Mouse (Mus musculus) mouse embryonic stem cell (cell line): ENCODE results near the gene Nosip.

ENCODE experiments used
- in situ Hi-C, 2 experiments: fragments of 300-500 bp; cut with MboI; formaldehyde crosslinking; loops; 1 replicate in 1 of 2; 3 replicates in 1 of 2; pipeline ENCODE4 v1.14.3; 2019 to 2020; ENCODE audit warnings: low sequenced_read_pairs in 2 of 2, low pct_unique_long_range_greater_than_20kb in 1 of 2, mixed read lengths in 1 of 2; ENCODE audit not compliant: unreplicated experiment in 1 of 2

Gene Nosip

GRCm38 (mm10) chr7:45053117-45053930, 8.9 kb upstream of the Nosip start:
- in situ Hi-C loops, result no loop called here

DNA sequence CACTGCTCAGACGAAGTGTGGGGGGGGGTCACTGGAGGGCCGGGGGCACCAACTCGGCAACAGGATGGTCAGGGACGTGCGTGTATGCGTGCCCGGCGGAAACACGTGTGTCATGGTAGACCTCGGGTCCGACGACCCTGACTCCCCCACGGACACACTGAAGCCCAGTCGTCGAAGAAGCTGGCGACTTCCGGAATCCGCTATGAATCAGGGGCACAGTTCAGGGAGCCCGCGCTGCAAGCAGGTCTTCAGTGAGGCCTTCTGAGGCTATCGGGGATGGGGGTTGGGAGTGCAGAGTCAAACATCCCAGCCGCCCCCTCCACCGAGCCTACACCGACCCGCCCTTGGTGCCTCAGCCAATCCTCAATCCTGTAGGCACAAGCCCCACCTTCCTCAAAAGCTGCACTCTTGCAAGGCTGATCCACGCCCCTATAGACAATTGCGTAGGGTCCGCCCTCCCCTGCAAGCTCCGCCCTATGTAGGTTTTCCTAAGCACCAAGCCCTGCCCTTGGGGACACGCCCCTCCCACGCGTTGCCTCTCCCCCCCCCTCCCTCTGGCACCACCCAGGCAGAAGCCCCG, 8.2 kb upstream of the Nosip start:
- in situ Hi-C loops, result no loop called here

- in situ Hi-C loops, result no loop called here
Measured at GRCm38 (mm10) chr7:45056329-45056971, 5.8 kb upstream of the Nosip start.

DNA sequence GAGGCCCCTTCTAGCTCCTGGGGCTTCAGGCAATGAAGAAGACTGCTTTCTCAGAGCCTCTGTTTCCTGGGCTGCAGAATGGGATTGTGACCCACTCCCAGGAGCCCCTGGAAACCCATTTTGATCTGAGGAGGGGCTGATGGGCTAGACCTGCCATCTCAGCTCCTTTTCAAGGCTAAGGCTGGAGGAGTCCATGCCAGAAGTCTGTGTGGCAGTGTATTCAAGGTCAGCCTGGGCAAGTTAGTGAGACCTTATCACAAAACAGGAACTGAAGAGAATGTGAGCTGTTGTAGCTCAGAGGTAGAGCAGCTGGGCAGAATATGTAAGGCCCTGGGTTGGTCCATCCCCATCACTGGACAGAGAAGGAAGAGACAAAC, 5.3 kb upstream of the Nosip start:
- in situ Hi-C loops, result no loop called here

DNA sequence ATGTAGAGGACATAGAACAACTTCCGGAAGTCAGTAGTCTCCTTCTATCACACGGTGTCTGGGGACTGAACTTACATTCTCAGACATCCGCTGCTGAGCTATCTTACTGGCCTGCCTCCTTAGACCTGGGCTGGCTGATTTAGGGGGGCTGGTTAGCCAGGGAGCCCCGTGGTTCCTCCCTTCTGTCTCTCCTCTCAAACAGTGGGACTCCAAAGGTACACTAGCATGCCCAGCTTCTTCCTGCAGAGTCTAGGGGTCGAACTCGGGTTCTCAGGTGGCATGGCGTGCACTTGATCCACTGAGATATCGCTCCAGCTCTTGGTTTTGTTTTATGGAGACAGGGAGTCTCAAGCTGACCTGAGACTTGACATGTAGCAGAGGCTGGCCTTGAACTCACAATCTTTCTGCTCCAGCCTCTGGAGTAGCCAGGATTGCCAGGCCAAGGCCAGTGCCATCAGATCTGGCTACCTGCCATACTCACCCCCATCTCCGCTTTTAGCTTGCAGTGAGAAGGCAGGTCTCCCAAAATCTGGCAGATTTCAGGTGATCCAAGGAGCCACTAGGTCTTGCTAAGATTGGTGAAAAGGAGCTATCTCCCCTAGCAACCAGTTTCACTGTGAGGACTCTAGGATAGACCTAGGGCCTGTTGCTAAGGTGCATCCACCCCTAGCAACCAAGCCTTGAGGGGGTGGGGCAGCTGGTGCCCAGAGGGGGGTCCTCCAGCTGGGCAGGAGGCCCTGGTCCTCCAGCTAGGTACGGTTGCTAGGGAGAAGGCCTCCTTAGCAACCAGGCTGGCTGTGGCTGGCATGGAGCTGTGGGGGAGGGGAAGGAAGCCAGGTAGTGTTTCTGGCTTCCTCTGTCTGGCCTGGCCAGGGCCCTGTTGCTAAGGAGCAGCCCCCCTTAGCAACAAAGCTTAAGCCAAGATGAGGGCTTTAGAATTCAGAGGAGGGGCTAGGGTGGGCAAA, 3.3 kb upstream of the Nosip start:
- in situ Hi-C loops, result no loop called here

DNA sequence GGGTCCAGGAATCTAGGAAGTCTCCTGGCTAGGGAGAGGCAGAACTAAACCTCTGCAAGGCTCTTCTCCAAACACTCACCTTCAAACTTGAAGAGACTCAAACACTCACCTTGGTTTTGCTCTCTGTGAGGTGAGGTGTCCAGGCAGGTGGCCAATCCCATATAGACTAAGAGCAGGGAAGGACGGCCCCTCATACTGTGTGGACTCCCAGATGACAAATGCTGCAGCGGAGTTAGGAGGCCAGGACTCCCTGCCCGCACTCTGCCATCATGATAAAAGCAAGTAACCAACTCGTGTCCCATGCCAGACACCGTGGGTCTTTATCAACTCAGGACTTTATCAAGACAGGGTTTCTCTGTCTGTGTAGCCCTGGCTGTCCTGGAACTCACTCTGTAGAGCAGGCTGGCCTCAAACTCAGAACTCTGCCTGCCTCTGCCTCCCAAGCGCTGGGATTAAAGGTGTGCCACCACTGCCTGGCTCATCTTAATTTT, 1.6 kb upstream of the Nosip start:
- in situ Hi-C loops, result no loop called here

DNA sequence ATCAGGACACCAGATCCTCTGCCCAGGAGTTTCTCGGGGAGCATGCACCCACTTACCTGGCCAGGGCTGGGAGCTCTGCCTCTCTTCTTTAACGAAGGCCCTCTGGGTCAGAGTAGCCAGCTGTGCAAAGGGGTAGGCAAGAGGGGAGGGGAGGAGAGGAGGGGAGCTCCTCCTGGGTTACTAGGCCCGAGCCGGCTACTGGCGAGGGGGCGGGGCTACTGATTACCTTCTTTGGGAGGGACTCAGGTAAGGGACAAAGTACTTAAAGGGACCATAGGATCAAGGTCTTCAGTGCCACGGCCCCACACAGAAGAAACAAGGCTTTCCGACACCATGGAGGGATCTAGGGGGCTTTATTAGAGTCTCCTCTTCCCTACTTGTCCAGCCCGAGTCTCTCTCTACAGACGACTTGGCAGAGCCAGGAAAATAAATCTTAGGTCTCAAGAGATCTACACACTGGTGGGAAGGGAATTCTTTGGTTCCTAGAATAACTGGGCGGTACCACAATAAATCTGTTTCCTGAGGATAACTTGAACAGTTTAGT, 625 bp upstream of the Nosip start:
- in situ Hi-C loops, result no loop called here

GRCm38 (mm10) chr7:45067190-45067999, 5.2 kb downstream of the Nosip start:
- in situ Hi-C loops, result no loop called here

DNA sequence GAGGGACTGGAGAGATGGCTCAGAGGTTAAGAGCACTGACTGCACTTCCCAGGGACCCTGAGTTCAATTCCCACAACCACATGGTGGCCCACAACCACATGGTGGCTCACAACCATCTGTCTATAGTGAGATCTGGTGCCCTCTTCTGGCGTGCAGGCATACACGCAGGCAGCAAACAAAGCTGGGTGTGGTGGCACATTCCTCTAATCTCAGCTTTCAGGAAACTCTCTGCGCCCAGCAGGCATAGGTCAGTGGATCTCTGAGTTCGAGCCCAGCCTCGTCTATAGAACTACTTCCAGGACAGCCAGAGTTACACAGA, 5.7 kb downstream of the Nosip start:
- in situ Hi-C loops, result no loop called here

DNA sequence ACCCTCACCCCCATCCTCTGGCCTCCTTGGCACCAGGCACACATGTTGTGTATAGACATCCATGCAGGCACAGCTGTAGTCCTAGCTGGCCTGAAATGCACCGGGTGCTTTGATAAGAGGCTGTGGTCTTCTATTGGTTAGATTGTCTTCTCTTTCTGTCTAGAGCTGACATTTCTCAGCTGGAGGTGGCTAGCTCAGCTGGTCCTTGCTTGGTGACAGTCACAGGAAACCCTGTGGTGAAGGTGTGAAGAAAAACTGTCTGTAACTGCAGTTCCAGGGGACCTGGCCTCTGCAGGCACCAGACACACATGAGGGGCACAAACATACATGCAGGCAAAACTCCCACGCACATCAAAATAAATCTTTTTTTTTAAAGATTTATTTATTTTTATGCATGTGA, 7.4 kb downstream of the Nosip start:
- in situ Hi-C loops, result no loop called here

GRCm38 (mm10) chr7:45072230-45072629, 10.0 kb downstream of the Nosip start:
- in situ Hi-C loops, result no loop called here

DNA sequence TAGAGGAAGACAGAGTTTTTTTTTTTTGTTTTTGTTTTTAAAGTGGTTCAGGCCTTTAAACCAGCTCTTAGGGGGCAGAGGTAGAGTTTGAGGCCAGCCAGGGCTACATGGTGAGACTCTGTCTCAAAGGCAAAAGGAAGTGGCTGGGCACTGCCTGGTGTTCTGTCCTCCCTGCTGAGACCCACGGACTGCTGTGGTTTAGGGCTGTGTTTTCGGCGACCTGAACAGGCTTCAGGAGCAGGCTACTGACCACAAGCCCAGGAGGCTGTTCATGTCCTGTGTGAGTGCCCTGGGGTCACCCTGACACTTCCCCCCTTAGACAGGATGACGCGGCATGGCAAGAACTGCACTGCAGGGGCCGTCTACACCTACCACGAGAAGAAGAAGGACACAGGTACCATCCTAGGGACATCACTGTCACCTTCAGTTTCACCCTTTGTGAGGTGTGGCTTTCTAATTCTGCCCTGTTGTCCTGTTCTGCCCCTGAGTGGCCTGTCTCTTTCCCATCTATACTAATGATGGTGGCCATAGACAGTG, 11.0 kb downstream of the Nosip start:
- in situ Hi-C loops, result no loop called here

DNA sequence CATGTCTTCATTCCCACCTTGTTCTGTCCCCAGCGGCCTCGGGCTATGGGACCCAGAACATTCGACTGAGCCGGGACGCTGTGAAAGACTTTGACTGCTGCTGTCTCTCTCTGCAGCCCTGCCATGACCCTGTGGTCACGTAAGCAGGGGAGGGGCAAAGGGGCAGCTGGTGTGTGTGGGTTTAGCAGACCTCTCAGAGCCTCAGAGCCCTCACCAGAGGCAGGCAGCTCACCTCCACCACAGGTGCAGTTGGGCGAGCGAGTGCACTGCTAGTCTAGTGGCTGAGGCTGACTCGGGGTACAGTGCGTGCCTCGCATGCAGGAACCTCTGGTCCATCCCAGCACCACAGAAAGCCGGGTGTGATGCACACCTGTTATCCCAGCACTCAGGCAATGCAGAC, 11.7 kb downstream of the Nosip start:
- in situ Hi-C loops, result no loop called here

DNA sequence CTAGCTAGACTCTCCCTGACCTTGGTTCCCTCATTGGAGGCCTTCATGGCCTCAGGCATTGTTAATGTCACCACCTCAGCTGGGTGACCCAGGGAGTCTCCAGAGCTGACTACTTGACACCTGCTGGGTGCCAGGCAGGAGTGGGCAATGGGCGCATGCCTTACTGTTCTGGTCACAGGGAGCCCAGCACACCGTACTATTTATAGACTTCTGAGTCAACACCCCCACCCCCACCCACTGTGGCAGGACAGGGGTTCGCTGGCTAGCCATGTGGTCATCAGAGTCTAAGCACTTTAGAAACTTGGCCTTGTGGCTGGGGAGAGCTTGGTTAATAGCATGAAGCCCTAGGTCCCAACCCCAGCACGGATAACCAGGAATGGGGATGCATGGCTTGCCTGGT, 13.2 kb downstream of the Nosip start:
- in situ Hi-C loops, result no loop called here

GRCm38 (mm10) chr7:45076501-45076900, 14.3 kb downstream of the Nosip start:
- in situ Hi-C loops, result no loop called here

GRCm38 (mm10) chr7:45077322-45077721, 15.1 kb downstream of the Nosip start:
- in situ Hi-C loops, result no loop called here

- in situ Hi-C loops, result no loop called here
Measured at GRCm38 (mm10) chr7:45077829-45078228, 15.6 kb downstream of the Nosip start.

DNA sequence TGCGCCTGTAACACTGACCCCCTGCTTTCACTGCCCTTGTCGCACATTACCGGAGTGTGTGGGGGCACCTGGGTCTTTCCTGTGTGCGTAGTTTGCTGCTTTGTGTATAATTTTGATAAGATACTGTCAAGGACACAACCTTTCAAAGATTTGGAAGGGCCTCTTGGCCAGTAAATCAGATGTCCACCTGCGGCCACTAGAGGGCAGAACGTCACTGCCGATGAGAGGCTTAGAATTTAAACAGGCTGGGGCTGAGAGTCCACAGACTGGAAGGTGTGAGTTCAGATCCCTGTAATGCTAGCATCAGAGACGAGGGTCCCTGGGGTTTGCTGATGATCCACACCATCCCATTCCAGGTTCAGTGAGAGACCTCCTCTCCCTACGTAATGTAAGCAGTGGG, 16.3 kb downstream of the Nosip start:
- in situ Hi-C loops, result no loop called here
